Comparison of ENCODE assay signal across 27 mouse cellular contexts in genomic region chr2:24345056-24345455, GRCm38 (mm10). TPM values are rescaled to one million over a fixed set of nuclear protein-coding genes. Genes with fewer than 3 reads are reported as not detected.
DNase-seq lines count a peak whose midpoint lies in the region; ATAC-seq and TF ChIP-seq lines count a peak whose summit lies in the region.
"Had no signal": no experiment of that assay in that cellular context is flagged by ENCODE, and none has a peak within 500 bp of the region (broad histone marks: within the 10 kb centered on the region; RNA-seq: fewer than 3 reads in every experiment).

No protein-coding gene starts in this region.

- H3K27ac ChIP-seq in liver, adult 2 months (replicated peaks; ENCODE audit: insufficient read depth, low read depth, low read length): peak overlapping the region; percentile 65
- H3K27ac ChIP-seq in bone marrow, adult 2 months (ENCODE audit: control insufficient read depth, insufficient read depth, low read depth, low read length, poor library complexity): peak overlapping the region; percentile 84
- peak overlapping the region; percentile 91 for H3K27ac ChIP-seq in liver, postnatal 0 days (ENCODE audit: low read depth)
- H3K27ac ChIP-seq: embryonic facial prominence, embryonic 13.5 days; heart, embryonic 10.5 days; layer of hippocampus, adult 2 months; midbrain, embryonic 13.5 days; neural tube, embryonic 15.5 days; stomach, postnatal 0 days had no signal

- peaks cover 15% of the 10 kb centered on the region for H3K4me1 ChIP-seq in liver, adult 2 months (ENCODE audit: control insufficient read depth, insufficient read depth, low read length)
- H3K4me1 ChIP-seq in bone marrow, adult 2 months (ENCODE audit: control insufficient read depth, insufficient read depth, low read length): peaks cover 1% of the 10 kb centered on the region; the same call in 1 of the 2 replicates
- H3K4me1 ChIP-seq in liver, postnatal 0 days (ENCODE audit: insufficient read depth): peaks cover 31% of the 10 kb centered on the region
- H3K4me1 ChIP-seq: embryonic facial prominence, embryonic 13.5 days; heart, embryonic 10.5 days; midbrain, embryonic 13.5 days; neural tube, embryonic 15.5 days had no signal

- 26% methylated on average over 8 of the region's 8 CpGs for WGBS in liver, adult 2 months
- 38% methylated on average over 8 of the region's 8 CpGs for WGBS in bone marrow, adult 2 months
- 33% methylated on average over 8 of the region's 8 CpGs for WGBS in liver, postnatal 0 days (ENCODE audit: insufficient replicate concordance)

- H3K27me3 ChIP-seq in liver, adult 2 months (ENCODE audit: control insufficient read depth, insufficient read depth, low read length): no peaks in the 10 kb centered on the region
- H3K27me3 ChIP-seq in liver, postnatal 0 days (ENCODE audit: insufficient read depth, low read length): no peaks in the 10 kb centered on the region
- H3K27me3 ChIP-seq: embryonic facial prominence, embryonic 13.5 days; midbrain, embryonic 13.5 days; neural tube, embryonic 15.5 days had no signal

- H3K9me3 ChIP-seq in liver, postnatal 0 days (ENCODE audit: low read length): no peaks in the 10 kb centered on the region
- H3K9me3 ChIP-seq: embryonic facial prominence, embryonic 13.5 days; heart, embryonic 10.5 days; midbrain, embryonic 13.5 days; neural tube, embryonic 15.5 days had no signal

- no peak for TF ChIP-seq POLR2A in liver, adult 2 months (IDR thresholded peaks at IDR 0.05; ENCODE audit: extremely low read depth, insufficient read depth, low read length)
- no peak for TF ChIP-seq POLR2A in bone marrow, adult 2 months (IDR thresholded peaks at IDR 0.05; ENCODE audit: borderline replicate concordance, control insufficient read depth, low read depth, low read length)

- peak; percentile 84 for DNase-seq in liver, adult 2 months (ENCODE audit: extremely low read depth, low read depth, low spot score)
- no peak for DNase-seq in liver
- peak; percentile 54 for DNase-seq in liver, postnatal 0 days
- no peak for DNase-seq in cerebellum, adult 9-10 months
- DNase-seq in thymus, postnatal 14 days: no peak
- DNase-seq in kidney, adult 8-10 months: no peak
- DNase-seq: B cell, adult 2 months; cerebellum, adult 18-20 months; gastrocnemius, postnatal 36 days; kidney, adult 18-20 months; kidney, postnatal 10 days; layer of hippocampus, postnatal 36 days; thymus, postnatal 25 days had no signal

- ATAC-seq in liver, postnatal 0 days: peak; percentile 80
- peak; percentile 87 for ATAC-seq in megakaryocyte progenitor cell, adult 5-6 weeks (replicated peaks; ENCODE audit: poor library complexity)
- ATAC-seq: forebrain, embryonic 14.5 days; midbrain, embryonic 13.5 days had no signal

- no peaks in the 10 kb centered on the region for H3K36me3 ChIP-seq in liver, adult 2 months (ENCODE audit: control insufficient read depth, insufficient read depth, low read length)
- H3K36me3 ChIP-seq in liver, postnatal 0 days (replicated peaks; ENCODE audit: insufficient read depth, low read length): 0 out of 2 replicates have a peak, but pooled peaks cover 11% of the 10 kb centered on the region
- H3K36me3 ChIP-seq: embryonic facial prominence, embryonic 13.5 days; heart, embryonic 10.5 days; midbrain, embryonic 13.5 days; neural tube, embryonic 15.5 days had no signal

- H3K79me2 ChIP-seq in liver, adult 2 months (ENCODE audit: control insufficient read depth, insufficient read depth, low read length): no peaks in the 10 kb centered on the region

- no peak for TF ChIP-seq EP300 in liver, postnatal 0 days (IDR thresholded peaks at IDR 0.05; ENCODE audit: low read depth)

- no peak for TF ChIP-seq CTCF in liver, adult 2 months (IDR thresholded peaks at IDR 0.05; ENCODE audit: low read depth, low read length)
- TF ChIP-seq CTCF in bone marrow, adult 2 months (IDR thresholded peaks at IDR 0.05; ENCODE audit: control insufficient read depth, insufficient read depth, low read length): no peak
- TF ChIP-seq CTCF in liver, postnatal 0 days (IDR thresholded peaks at IDR 0.05; ENCODE audit: low read depth): no peak

- peak overlapping the region; percentile 15; the same call in 1 of the 2 replicates for H3K4me3 ChIP-seq in liver, adult 2 months (ENCODE audit: insufficient read depth, low read depth, low read length)
- peak overlapping the region; percentile 63 for H3K4me3 ChIP-seq in bone marrow, adult 2 months (replicated peaks; ENCODE audit: control insufficient read depth, low read depth, low read length)
- peak overlapping the region; percentile 44 for H3K4me3 ChIP-seq in liver, postnatal 0 days (ENCODE audit: low read depth, low read length)
- H3K4me3 ChIP-seq: embryonic facial prominence, embryonic 13.5 days; heart, embryonic 10.5 days; layer of hippocampus, adult 2 months; midbrain, embryonic 13.5 days; neural tube, embryonic 15.5 days had no signal

- H3K9ac ChIP-seq in liver, adult 2 months (ENCODE audit: low read depth, low read length): 0 out of 2 replicates have a peak overlapping the region, but pooled peaks have one; percentile 14
- H3K9ac ChIP-seq in liver, postnatal 0 days (replicated peaks): peak overlapping the region; percentile 70
- H3K9ac ChIP-seq: embryonic facial prominence, embryonic 13.5 days; midbrain, embryonic 13.5 days; neural tube, embryonic 15.5 days had no signal

- peak overlapping the region; percentile 60 for H3K4me2 ChIP-seq in liver, postnatal 0 days (ENCODE audit: low read depth, low read length)
- H3K4me2 ChIP-seq: embryonic facial prominence, embryonic 13.5 days; midbrain, embryonic 13.5 days; neural tube, embryonic 15.5 days had no signal

RNA-seq across cellular contexts. Expression of gene Il1rn, which starts 8.4 kb away (rescaled TPM):
- total RNA-seq in liver, adult 2 months (2014; rRNA removed): 10.8 and 13.9 TPM in 2 replicates
- polyA plus RNA-seq in liver, adult 2 months (2012; rRNA removed): 1.3 and 1.5 TPM in 2 replicates
- 5.5 and 21.4 TPM in 2 replicates for polyA plus RNA-seq in bone marrow, adult 2 months (2011; ENCODE audit: insufficient read depth, insufficient read length, low replicate concordance, missing spikeins)
- 17.5 and 19.0 TPM in 2 replicates for polyA plus RNA-seq in liver, postnatal 0 days (2015; fragmentation: Nextera tagmentation; extraction: Ambion mirVana)
- 3.2 and 3.9 TPM in 2 replicates for total RNA-seq in megakaryocyte progenitor cell, adult 5-6 weeks (2015)
- total RNA-seq in megakaryocyte progenitor cell, adult 5-6 weeks (2017): 1.0 and 1.2 TPM in 2 replicates
- total RNA-seq: gastrocnemius, postnatal 36 days; layer of hippocampus, adult 2 months; layer of hippocampus, postnatal 36 days; left cerebral cortex, postnatal 25 days had no signal
- polyA plus RNA-seq: heart, embryonic 10.5 days; hindbrain, embryonic 11.5 days; neural tube, embryonic 15.5 days had no signal

RNA-seq across cellular contexts. Expression of gene Psd4, which starts 22.3 kb away (rescaled TPM):
- total RNA-seq in liver, adult 2 months (2014; rRNA removed): 1.6 and 3.7 TPM in 2 replicates
- 1.5 and 2.1 TPM in 2 replicates for polyA plus RNA-seq in liver, adult 2 months (2012; rRNA removed)
- polyA plus RNA-seq in bone marrow, adult 2 months (2011; ENCODE audit: insufficient read depth, insufficient read length, low replicate concordance, missing spikeins): 20.3 and 32.2 TPM in 2 replicates
- polyA plus RNA-seq in liver, postnatal 0 days (2015; fragmentation: Nextera tagmentation; extraction: Ambion mirVana): 3.0 and 3.9 TPM in 2 replicates
- total RNA-seq in megakaryocyte progenitor cell, adult 5-6 weeks (2015): 43.0 and 43.9 TPM in 2 replicates
- total RNA-seq in megakaryocyte progenitor cell, adult 5-6 weeks (2017): 74.4 and 81.0 TPM in 2 replicates

RNA-seq across cellular contexts. Expression of gene Il1f10, which starts 54.1 kb away (rescaled TPM):
- not detected in 2 replicates for total RNA-seq in liver, adult 2 months (2014; rRNA removed)
- not detected in 2 replicates for polyA plus RNA-seq in liver, adult 2 months (2012; rRNA removed)
- not detected in 2 replicates for polyA plus RNA-seq in bone marrow, adult 2 months (2011; ENCODE audit: insufficient read depth, insufficient read length, low replicate concordance, missing spikeins)
- not detected in 2 replicates for polyA plus RNA-seq in liver, postnatal 0 days (2015; fragmentation: Nextera tagmentation; extraction: Ambion mirVana)
- total RNA-seq in megakaryocyte progenitor cell, adult 5-6 weeks (2015): not detected in 2 replicates
- total RNA-seq in megakaryocyte progenitor cell, adult 5-6 weeks (2017): not detected in 2 replicates
- total RNA-seq: adrenal gland, adult 18-20 months; gastrocnemius, postnatal 36 days; layer of hippocampus, adult 2 months; layer of hippocampus, postnatal 36 days; left cerebral cortex, postnatal 25 days had no signal
- polyA plus RNA-seq: embryonic facial prominence, embryonic 13.5 days; forebrain, embryonic 14.5 days; heart, embryonic 10.5 days; heart, postnatal 0 days; hindbrain, embryonic 11.5 days; limb, embryonic 14.5 days; midbrain, embryonic 13.5 days; neural tube, embryonic 15.5 days had no signal

Comparison
In these comparisons a context has a peak if more than half of its experiments do, and no peak if none do; other contexts are left out.
1. DNase-seq: peak in liver, adult 2 months (single experiment) and liver, postnatal 0 days (single experiment); none in liver (single experiment), cerebellum, adult 9-10 months (single experiment), thymus, postnatal 14 days (single experiment) and kidney, adult 8-10 months (0 of 2).
2. Peak in every context shown above with its lines, with median percentiles within 50 percentile points of each other: H3K27ac ChIP-seq and H3K4me3 ChIP-seq.